Mouse (Mus musculus) bone marrow, adult 2 months (tissue): ENCODE results near the gene Thap8.

ENCODE experiments used
- CTCF ChIP-seq: fragments of 200-500 bp; IDR thresholded peaks from 2 replicates; pipeline ENCODE4 v1.5.1; 2011; ENCODE audit warnings: low read length, control low read depth; ENCODE audit not compliant: control insufficient read depth, insufficient read depth
- POLR2A ChIP-seq: fragments of 200-500 bp; IDR thresholded peaks from 2 replicates; pipeline ENCODE4 v1.6.1; 2011; ENCODE audit warnings: low read depth, mild to moderate bottlenecking, control low read depth, low read length, borderline replicate concordance; ENCODE audit not compliant: control insufficient read depth

- TF ChIP-seq POLR2A (no peak), CTCF (no peak)
Measured at GRCm38 (mm10) chr7:30293795-30294194, 13.9 kb downstream of the Thap8 start.
